Mouse (Mus musculus) fat pad, adult 2 months (tissue): ENCODE measurements around the gene Mdm2.

Source experiments
- DNase-seq: peaks from one replicate; pipeline ENCODE4 v3.0.0-alpha.2; 2011; ENCODE audit warnings: low read depth, low spot score; ENCODE audit errors: extremely low read depth

The Mdm2 gene

GRCm38 (mm10) chr10:117646482-117647157 is 63.9 kb downstream of the Mdm2 start:
- DNase-seq: no peak

- no peak for DNase-seq
Observed at GRCm38 (mm10) chr10:117645487-117645964, 65.0 kb downstream of the Mdm2 start.

GRCm38 (mm10) chr10:117644828-117645227 is 65.7 kb downstream of the Mdm2 start:
- no peak for DNase-seq

DNA sequence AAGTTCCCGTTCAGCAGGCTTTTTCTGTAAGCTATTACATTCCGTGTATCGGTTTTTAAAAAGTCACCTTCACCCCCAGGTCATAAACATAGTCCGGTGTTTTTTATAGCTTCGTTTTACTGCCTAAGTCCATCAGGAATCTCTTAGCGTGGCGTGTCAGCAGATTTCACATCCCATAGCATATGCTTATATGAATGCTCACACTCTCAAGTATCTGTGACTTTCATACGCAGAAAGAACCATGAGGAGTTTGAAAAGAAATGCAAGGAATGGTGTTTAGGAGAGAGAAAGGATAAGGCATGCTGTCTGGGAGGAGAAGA is 66.2 kb downstream of the Mdm2 start:
- DNase-seq: no peak

DNA sequence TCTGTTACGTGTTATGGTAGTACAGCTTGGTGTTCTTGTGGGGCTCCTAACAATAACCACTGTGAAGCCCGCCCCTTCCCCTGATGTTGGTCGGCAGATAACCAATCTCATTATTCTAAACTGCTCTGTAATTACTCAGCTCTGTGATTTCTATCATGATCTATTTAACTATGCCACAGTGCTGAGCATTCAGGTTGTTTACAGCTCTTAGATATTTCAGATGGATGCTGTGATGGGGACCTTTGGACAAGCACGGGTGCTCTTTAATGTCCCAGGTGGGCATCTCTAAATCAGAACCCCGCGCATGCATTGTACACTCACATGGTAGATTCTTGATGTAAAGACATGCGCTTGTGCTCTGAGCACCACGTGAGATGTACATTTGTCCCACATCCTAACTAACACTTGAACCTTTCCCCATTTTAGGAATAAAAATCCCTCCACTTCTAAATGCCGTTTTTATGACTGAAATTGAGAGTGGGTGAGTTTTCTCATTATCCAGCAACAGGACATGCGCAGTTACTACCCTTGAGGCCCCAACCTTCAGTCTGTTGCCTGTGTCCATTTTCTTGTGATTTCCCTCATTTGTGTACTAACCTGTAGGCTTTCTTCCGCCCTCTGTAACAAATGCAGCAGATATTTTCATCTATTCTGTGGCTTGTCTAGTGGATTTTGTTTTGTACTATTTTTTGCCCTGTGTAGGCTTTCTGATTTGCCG is 66.7 kb downstream of the Mdm2 start:
- DNase-seq: no peak

- no peak for DNase-seq
Observed at GRCm38 (mm10) chr10:117643302-117643701, 67.3 kb downstream of the Mdm2 start.

GRCm38 (mm10) chr10:117642491-117643262 is 67.9 kb downstream of the Mdm2 start:
- no peak for DNase-seq

DNA sequence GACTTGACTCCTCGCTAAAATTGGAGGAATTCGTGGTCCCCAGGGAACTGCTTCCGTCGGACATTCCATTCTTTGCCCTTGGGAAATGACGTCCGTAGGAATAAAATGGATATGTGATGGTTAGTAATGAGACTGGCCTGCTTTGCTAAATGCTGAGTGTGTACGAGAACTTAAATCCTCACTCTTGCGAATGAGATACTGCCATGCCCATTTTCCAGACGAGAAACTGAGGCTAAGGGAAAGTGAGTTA is 68.4 kb downstream of the Mdm2 start:
- DNase-seq: no peak

DNA sequence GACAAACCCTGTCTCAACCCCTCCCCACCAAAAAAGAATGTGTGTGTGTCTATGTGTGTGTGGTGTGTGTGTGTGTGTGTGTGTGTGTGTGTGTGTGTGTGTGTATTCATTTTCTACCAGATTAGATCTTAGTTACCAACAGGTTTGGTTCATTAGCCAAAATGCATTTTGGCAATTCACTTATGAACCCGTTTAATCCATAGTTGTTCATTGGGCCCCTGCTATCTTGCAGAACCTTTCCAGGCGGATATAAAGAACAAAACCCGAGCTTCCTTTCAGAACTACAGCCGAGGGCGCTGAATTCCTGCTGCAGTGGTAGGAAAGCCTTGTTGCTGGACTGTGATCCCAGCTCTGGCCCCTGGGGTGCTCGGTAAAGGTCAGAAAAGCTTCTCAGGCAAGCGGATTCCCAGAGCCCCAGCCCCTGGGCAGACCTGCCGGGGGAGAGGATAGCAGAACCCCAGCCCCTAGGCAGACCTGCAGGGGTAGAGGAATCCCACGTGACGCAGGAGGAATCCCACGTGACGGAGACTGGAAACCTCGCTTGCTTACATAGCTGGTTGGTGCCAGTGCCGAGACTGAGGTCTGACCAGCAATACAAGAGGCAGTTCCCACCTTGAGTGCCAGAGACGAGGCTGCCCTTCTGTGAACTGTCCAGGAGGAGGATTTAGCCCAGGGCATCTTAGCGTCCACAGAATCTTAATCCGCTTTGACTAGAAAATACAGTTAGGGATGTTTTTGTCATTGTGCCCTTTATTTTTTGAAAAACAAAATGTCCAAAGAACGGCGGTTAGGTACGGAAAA is 69.0 kb downstream of the Mdm2 start:
- no peak for DNase-seq

GRCm38 (mm10) chr10:117640595-117641078 is 69.9 kb downstream of the Mdm2 start:
- DNase-seq: no peak

DNA sequence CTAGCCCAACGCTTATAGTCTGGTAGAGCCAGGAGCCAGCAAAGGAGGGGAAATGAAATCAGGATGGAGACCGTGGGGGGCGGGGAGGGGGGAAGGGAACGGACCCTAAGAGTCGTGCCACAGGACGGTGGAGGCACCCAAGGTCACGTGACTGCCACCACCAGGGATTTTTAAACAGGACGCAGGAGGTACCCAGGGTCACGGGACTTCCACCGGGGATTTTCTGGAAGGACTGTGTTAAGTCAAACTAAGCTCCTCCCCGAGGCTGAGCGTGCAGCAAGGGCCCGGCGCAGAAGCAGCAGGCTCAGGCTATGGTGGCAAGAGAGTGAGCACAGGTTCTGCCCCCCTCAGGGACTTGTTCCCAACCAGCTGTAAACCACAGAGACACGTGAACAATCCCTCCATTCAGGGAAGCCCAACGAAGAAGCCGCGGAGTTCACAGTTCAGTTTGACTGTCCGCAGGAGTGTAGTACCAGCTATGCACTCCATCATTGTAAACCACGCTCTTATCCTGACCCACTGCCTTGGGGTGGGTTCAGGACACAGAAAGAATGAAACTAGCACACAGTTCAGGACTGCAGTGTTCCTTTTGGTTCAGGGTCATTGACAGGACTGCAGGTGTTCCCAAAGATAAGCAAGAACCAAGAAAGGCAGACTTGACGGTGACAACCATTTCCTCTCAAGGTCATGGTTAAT is 70.5 kb downstream of the Mdm2 start:
- DNase-seq: no peak

DNA sequence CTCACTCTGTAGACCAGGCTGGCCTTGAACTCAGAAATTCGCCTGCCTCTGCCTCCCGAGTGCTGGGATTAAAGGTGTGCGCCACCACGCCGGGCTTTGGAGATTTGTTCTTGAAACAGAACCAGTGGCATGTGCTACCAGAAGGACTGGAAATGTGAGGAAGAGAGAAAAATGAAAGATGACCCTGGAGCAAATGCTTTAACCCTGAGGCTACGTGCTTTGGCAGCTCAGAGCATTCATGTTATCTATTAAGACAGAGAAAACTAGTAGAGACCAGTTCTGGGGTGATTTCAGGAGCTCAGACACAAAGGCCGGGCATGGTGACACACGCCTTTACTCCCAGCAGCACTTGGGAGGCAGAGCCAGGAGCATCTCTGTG is 71.3 kb downstream of the Mdm2 start:
- DNase-seq: no peak
